Mouse (Mus musculus): Measurements from ENCODE around the gene Cacnb1.
A peak's percentile ranks its signal among the peaks of the same experiment; 100 is the strongest.

Cacnb1 gene

GRCm38 (mm10) chr11:97954469-97955141 lies 68.2 kb downstream of the Cacnb1 start:
- DNase-seq: no peak

- peak in 1 of 2 experiments; percentile 27 for DNase-seq
These were observed 68.9 kb downstream of the Cacnb1 start for GRCm38 (mm10) chr11:97953939-97954275.

DNA sequence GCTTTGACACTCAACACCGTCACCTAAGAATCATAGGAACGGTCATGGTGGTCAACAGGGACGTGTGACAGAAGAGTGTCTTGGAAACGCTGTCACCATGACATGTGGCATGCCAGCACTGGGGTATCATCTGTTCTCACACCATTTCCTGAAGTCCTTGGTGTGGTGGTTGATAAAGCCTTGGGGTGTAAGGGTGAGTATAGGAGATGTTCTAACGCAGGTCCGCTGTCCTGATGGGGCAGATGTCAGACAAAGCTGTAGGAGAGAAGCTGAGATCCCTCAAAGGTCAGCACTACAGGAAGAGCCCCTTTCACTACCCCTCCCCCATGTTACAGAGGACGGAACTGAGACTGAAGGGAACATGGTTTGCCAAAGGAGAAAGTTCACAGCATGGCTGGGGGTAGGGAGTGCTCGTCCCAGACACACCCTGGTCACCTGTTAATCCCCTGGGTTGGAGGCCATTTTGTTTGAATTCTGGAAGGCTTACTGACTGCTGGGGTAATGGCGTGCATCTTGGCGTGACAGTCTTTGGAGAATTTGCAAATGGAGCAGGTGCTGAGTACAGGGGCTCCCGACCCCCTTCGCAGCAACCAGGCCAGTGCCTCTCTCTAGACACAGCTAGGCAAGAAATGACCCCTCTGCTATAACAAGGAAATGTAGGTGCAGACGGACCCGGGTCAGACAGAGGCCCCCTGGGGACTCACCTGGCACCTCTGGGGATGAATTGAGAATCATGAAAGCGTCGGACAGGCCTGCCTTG lies 69.5 kb downstream of the Cacnb1 start:
- peak in 1 of 2 experiments; percentile 8 for DNase-seq

- DNase-seq: no peak
These were observed 70.3 kb downstream of the Cacnb1 start for GRCm38 (mm10) chr11:97952367-97953006.
